Mouse (Mus musculus): ENCODE results near the gene Gm11099. TPM values are rescaled to one million over a fixed set of nuclear protein-coding genes. Genes with fewer than 3 reads are reported as not detected.

Gene Gm11099
- total RNA-seq (2021) (not detected), polyA plus RNA-seq (2012; rRNA removed) (not detected in 2 replicates)
- long read RNA-seq: 0 reads

DNA sequence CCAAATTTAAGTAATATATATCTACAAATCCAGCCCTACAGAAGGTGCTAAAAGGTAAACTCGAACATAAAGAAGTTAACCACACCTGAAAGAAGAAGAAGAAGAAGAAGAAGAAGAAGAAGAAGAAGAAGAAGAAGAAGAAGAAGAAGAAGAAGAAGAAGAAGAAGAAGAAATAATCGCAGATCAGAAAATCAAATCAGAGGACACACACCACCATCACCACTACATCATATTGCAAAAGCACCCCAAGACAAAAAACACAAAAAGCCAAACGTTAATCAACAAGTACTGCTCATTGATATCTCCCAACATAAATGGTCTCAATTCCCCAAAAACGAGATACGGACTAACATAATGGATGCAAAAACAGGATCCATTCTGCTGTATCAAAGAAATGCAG lies at the start of gene Gm11099:
Gene Gm11099 (plus strand): TSS at position 301 of the 400 bp plus-strand sequence.
- 84% methylated on average over 5 of the region's 5 CpGs for WGBS
- Histone ChIP-seq H3K4me3 (no peak within 1 kb of the TSS), H3K9ac (ENCODE audit: low read depth, low read length) (no peak within 1 kb of the TSS), H3K79me2 (replicated peaks; ENCODE audit: control insufficient read depth, insufficient read depth, low read length) (no peaks in the 10 kb centered on the region), H3K27ac (no peak within 1 kb of the TSS), H3K36me3 (ENCODE audit: control insufficient read depth, insufficient read depth, low read length) (no peaks in the 10 kb centered on the region), H3K27me3 (ENCODE audit: control insufficient read depth, insufficient read depth, low read length) (no peaks in the 10 kb centered on the region), H3K4me1 (ENCODE audit: control insufficient read depth, insufficient read depth, low read length) (no peaks in the 10 kb centered on the region)
- no peak for TF ChIP-seq CTCF (IDR thresholded peaks at IDR 0.05)
- no peak for TF ChIP-seq POLR2A (IDR thresholded peaks at IDR 0.05; ENCODE audit: insufficient read depth, low read depth, low read length)
- TF ChIP-seq EP300 (IDR thresholded peaks at IDR 0.05; ENCODE audit: insufficient read depth, low read depth, low read length): no peak
- intact Hi-C loops (cut with DNase I): no loop called here
- no peak for DNase-seq

GRCm38 (mm10) chr2:58812941-58813340 lies 46.3 kb upstream of the Gm11099 start:
- 45% methylated on average over 2 of the region's 2 CpGs for whole genome bisulfite sequencing
- DNase-seq: no peak
- Histone ChIP-seq H3K4me1 (ENCODE audit: control insufficient read depth, insufficient read depth, low read length) (no peaks in the 10 kb centered on the region), H3K79me2 (replicated peaks; ENCODE audit: control insufficient read depth, insufficient read depth, low read length) (no peaks in the 10 kb centered on the region), H3K27ac (no peak overlapping the region), H3K36me3 (ENCODE audit: control insufficient read depth, insufficient read depth, low read length) (no peaks in the 10 kb centered on the region), H3K4me3 (no peak overlapping the region), H3K9ac (ENCODE audit: low read depth, low read length) (no peak overlapping the region), H3K27me3 (ENCODE audit: control insufficient read depth, insufficient read depth, low read length) (no peaks in the 10 kb centered on the region)
- TF ChIP-seq POLR2A (IDR thresholded peaks at IDR 0.05; ENCODE audit: insufficient read depth, low read depth, low read length): no peak
- TF ChIP-seq CTCF (IDR thresholded peaks at IDR 0.05): no peak
- TF ChIP-seq EP300 (IDR thresholded peaks at IDR 0.05; ENCODE audit: insufficient read depth, low read depth, low read length): no peak
- intact Hi-C loops (cut with DNase I): no loop called here

DNA sequence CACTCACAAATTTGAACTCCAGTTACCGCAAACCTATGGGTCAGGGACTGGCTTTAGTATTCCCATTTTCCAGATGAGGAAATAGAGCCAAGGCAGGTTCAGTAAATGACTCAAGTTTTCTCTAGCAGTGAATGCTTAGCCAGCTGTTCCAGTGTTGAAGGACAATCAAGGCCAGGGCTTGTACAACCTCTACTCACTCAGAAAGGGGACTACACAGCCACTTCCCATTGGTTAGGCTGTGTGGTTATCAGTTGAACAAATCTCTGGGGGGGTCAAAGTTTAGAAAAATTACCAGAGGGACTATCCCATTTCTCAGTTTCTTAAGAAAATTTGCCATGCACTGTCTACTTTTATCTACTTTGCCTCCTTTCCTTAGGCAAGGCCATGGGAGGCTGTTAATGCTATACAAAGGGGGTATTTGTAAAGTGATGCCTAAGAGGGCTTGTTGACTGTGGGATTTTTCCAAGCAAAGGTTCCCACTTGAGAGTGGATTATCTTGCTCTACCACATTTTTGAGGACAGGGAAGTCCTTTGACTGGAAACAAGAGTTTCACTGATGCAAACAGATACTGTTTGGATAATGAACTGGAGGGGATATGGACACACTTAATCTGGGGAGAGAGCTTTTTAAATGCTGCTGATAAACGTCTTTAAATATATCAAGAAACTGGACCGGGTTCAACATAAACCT lies 30.2 kb upstream of the Gm11099 start:
- intact Hi-C loops (cut with DNase I): no loop called here
- Histone ChIP-seq H3K36me3 (ENCODE audit: control insufficient read depth, insufficient read depth, low read length) (no peaks in the 10 kb centered on the region), H3K27me3 (ENCODE audit: control insufficient read depth, insufficient read depth, low read length) (no peaks in the 10 kb centered on the region), H3K4me1 (ENCODE audit: control insufficient read depth, insufficient read depth, low read length) (no peaks in the 10 kb centered on the region; the same call in 1 of the 2 replicates), H3K79me2 (replicated peaks; ENCODE audit: control insufficient read depth, insufficient read depth, low read length) (no peaks in the 10 kb centered on the region), H3K27ac (no peak overlapping the region), H3K9ac (ENCODE audit: low read depth, low read length) (no peak overlapping the region), H3K4me3 (no peak overlapping the region)
- no peak for TF ChIP-seq EP300 (IDR thresholded peaks at IDR 0.05; ENCODE audit: insufficient read depth, low read depth, low read length)
- TF ChIP-seq POLR2A (IDR thresholded peaks at IDR 0.05; ENCODE audit: insufficient read depth, low read depth, low read length): no peak
- TF ChIP-seq CTCF (IDR thresholded peaks at IDR 0.05): no peak
- no peak for DNase-seq
- 54% methylated on average over 3 of the region's 3 CpGs for WGBS

GRCm38 (mm10) chr2:58829981-58830742 lies 29.1 kb upstream of the Gm11099 start:
- 39% methylated on average over 7 of the region's 7 CpGs for WGBS
- TF ChIP-seq POLR2A (IDR thresholded peaks at IDR 0.05; ENCODE audit: insufficient read depth, low read depth, low read length) (no peak), EP300 (IDR thresholded peaks at IDR 0.05; ENCODE audit: insufficient read depth, low read depth, low read length) (no peak), CTCF (IDR thresholded peaks at IDR 0.05) (peak; percentile 57)
- Histone ChIP-seq H3K27me3 (ENCODE audit: control insufficient read depth, insufficient read depth, low read length) (no peaks in the 10 kb centered on the region), H3K4me3 (no peak overlapping the region), H3K9ac (ENCODE audit: low read depth, low read length) (no peak overlapping the region), H3K79me2 (replicated peaks; ENCODE audit: control insufficient read depth, insufficient read depth, low read length) (no peaks in the 10 kb centered on the region), H3K4me1 (ENCODE audit: control insufficient read depth, insufficient read depth, low read length) (no peaks in the 10 kb centered on the region; the same call in 1 of the 2 replicates), H3K27ac (no peak overlapping the region), H3K36me3 (ENCODE audit: control insufficient read depth, insufficient read depth, low read length) (no peaks in the 10 kb centered on the region)
- intact Hi-C loops (cut with DNase I): loop anchor here (5.0 kb wide), 2 partner anchors 592 to 607 kb away; no protein-coding TSS in a partner anchor
- no peak for DNase-seq

DNA sequence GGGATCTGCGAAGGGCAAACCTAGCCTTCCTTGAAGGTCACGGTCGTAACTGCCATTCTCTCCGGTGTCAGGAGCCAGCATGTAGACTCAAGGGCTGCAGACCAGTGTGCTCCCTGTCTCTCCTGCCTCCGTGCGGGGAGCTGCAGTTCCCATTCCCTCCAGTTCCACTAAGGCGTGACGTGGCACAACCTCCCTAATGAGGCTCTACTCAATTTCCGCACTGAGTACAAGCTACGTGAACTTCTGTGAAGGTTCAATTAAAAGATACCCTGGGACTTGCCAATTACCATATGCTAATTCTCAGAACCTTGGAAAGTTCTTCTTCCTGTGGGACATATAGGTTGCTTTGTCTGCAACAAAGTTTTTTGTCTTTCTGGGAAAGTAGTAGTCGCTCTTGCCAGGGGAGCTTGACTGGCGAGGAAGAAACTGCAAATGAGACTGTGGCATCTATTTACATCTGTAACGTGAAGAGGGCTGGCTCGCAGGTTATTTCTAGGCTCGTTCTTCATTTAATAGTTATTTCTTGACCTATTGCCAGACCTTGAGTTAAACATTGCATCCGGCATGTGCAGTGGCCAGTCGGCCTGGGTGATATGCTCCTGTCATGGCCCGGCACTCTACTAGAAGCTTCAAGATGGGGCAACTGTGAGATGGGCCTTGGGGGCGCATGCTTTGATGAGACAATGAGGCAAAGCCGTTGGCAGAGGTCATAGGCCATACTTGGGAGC lies 26.8 kb upstream of the Gm11099 start:
- H3K79me2 ChIP-seq (replicated peaks; ENCODE audit: control insufficient read depth, insufficient read depth, low read length): no peaks in the 10 kb centered on the region
- DNase-seq: no peak
- WGBS: 83% methylated on average over 20 of the region's 20 CpGs
- intact Hi-C loops (cut with DNase I): loop anchor here (5.0 kb wide), 2 partner anchors 590 to 605 kb away; no protein-coding TSS in a partner anchor
- no peak overlapping the region for H3K27ac ChIP-seq
- H3K4me1 ChIP-seq (ENCODE audit: control insufficient read depth, insufficient read depth, low read length): no peaks in the 10 kb centered on the region; the same call in 1 of the 2 replicates
- H3K4me3 ChIP-seq: no peak overlapping the region
- H3K36me3 ChIP-seq (ENCODE audit: control insufficient read depth, insufficient read depth, low read length): no peaks in the 10 kb centered on the region
- no peak overlapping the region for H3K9ac ChIP-seq (ENCODE audit: low read depth, low read length)
- no peaks in the 10 kb centered on the region for H3K27me3 ChIP-seq (ENCODE audit: control insufficient read depth, insufficient read depth, low read length)
- no peak for TF ChIP-seq POLR2A (IDR thresholded peaks at IDR 0.05; ENCODE audit: insufficient read depth, low read depth, low read length)

All from heart, adult 2 months (tissue).